Comparison of ENCODE assay signal across 9 mouse cellular contexts in the genomic region with DNA sequence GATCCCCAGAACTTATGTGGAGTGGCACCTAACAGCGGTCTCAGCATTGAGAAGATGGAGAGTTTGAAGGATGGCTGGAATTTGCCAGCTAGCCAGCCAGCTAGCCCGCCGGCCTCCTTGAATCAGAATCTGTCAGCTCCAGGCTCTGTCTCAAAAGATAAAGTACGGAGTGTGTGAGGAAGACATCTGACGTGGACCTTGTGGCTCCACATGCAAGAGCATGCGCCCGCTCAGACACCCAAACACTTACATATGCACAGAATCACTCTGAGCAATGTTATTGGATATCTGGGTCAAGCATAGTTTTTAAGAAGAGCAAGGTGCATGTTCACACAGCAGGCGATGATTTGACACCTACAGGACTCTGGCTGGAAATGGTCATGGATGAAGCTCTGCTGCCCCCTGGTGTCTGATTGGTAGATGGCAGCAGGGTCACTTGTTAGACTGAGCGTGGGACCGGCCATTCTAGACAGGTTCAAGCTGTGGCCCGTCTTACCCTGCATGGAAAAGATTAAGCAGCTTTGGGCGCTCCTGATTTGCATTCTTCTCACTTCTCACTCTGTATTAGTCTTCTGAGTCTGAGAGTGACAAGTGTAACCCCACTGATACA. TPM values are rescaled to one million over a fixed set of nuclear protein-coding genes. Genes with fewer than 3 reads are reported as not detected.
DNase-seq lines count a peak whose midpoint lies in the region; ATAC-seq and TF ChIP-seq lines count a peak whose summit lies in the region.
"Had no signal": no experiment of that assay in that cellular context is flagged by ENCODE, and none has a peak within 500 bp of the region (broad histone marks: within the 10 kb centered on the region; RNA-seq: fewer than 3 reads in every experiment).

No protein-coding gene starts in this region.

- no peaks in the 10 kb centered on the region for H3K9me3 ChIP-seq in ES-Bruce4 (replicated peaks; ENCODE audit: control insufficient read depth, insufficient read depth, low read length, poor library complexity, severe bottlenecking)
- no peaks in the 10 kb centered on the region for H3K9me3 ChIP-seq in forebrain, embryonic 13.5 days (replicated peaks)
- no peaks in the 10 kb centered on the region for H3K9me3 ChIP-seq in lung, embryonic 16.5 days (ENCODE audit: control insufficient read depth, low read length)
- H3K9me3 ChIP-seq: heart, embryonic 13.5 days had no signal

- intact Hi-C loops in heart, postnatal 36 days (cut with DNase I), result loop anchor here (1.0 kb wide), 3 partner anchors 43 to 167 kb away; no protein-coding TSS in a partner anchor

- no peak overlapping the region for H3K4me3 ChIP-seq in ES-Bruce4 (ENCODE audit: low read depth, low read length)
- no peak overlapping the region for H3K4me3 ChIP-seq in forebrain, embryonic 13.5 days
- no peak overlapping the region for H3K4me3 ChIP-seq in lung, embryonic 16.5 days (ENCODE audit: low read length)
- H3K4me3 ChIP-seq: heart, embryonic 13.5 days had no signal

- peaks cover 3% of the 10 kb centered on the region for H3K4me1 ChIP-seq in ES-Bruce4 (ENCODE audit: control insufficient read depth, insufficient read depth, low read length)
- peaks cover 7% of the 10 kb centered on the region; the same call in 1 of the 2 replicates for H3K4me1 ChIP-seq in forebrain, embryonic 13.5 days
- no peaks in the 10 kb centered on the region for H3K4me1 ChIP-seq in lung, embryonic 16.5 days (replicated peaks; ENCODE audit: control insufficient read depth, insufficient read depth, low read length)

- no peaks in the 10 kb centered on the region for H3K27me3 ChIP-seq in ES-Bruce4 (ENCODE audit: control insufficient read depth, insufficient read depth, low read length, poor library complexity, severe bottlenecking)
- no peaks in the 10 kb centered on the region for H3K27me3 ChIP-seq in forebrain, embryonic 13.5 days
- H3K27me3 ChIP-seq in lung, embryonic 16.5 days (ENCODE audit: control insufficient read depth, insufficient read depth, low read depth, low read length), result no peaks in the 10 kb centered on the region
- H3K27me3 ChIP-seq: heart, embryonic 13.5 days had no signal

- DNase-seq in c-Kit-positive CD71-positive TER-119-negative erythroid progenitor cells, embryonic 14.5 days (ENCODE audit: low read depth), result peak; percentile 30
- DNase-seq in heart, postnatal 36 days, result peak; percentile 89 to 92
- peak; percentile 75 to 94 for DNase-seq in layer of hippocampus, adult 18-20 months (ENCODE audit: low spot score in 2 of 2)
- peak; percentile 82 for DNase-seq in ovary, postnatal 36 days (ENCODE audit: low spot score)
- peak; percentile 90 for DNase-seq in thymus, postnatal 14 days

- TF ChIP-seq EP300 in ES-Bruce4 (IDR thresholded peaks at IDR 0.05; ENCODE audit: insufficient read depth, low read depth, low read length), result no peak

- no peak overlapping the region for H3K9ac ChIP-seq in ES-Bruce4 (ENCODE audit: low read depth, poor library complexity, severe bottlenecking)
- 0 out of 2 replicates have a peak overlapping the region, but pooled peaks have one; percentile 9 for H3K9ac ChIP-seq in forebrain, embryonic 13.5 days
- H3K9ac ChIP-seq in lung, embryonic 16.5 days (ENCODE audit: low read length), result no peak overlapping the region
- H3K9ac ChIP-seq: heart, embryonic 13.5 days had no signal

- no peak overlapping the region for H3K4me2 ChIP-seq in forebrain, embryonic 13.5 days
- no peak overlapping the region for H3K4me2 ChIP-seq in lung, embryonic 16.5 days (ENCODE audit: low read depth, low read length)
- H3K4me2 ChIP-seq: heart, embryonic 13.5 days had no signal

- no peak overlapping the region for H3K27ac ChIP-seq in ES-Bruce4 (ENCODE audit: insufficient read depth, low read length)
- H3K27ac ChIP-seq in forebrain, embryonic 13.5 days, result no peak overlapping the region
- H3K27ac ChIP-seq in lung, embryonic 16.5 days (ENCODE audit: low read length), result no peak overlapping the region
- H3K27ac ChIP-seq: heart, embryonic 13.5 days had no signal

- peak; percentile 83 for ATAC-seq in forebrain, embryonic 13.5 days
- ATAC-seq in lung, embryonic 16.5 days (ENCODE audit: low read depth), result peak; percentile 43; the same call in 1 of the 2 replicates

- no peaks in the 10 kb centered on the region for H3K36me3 ChIP-seq in ES-Bruce4 (ENCODE audit: control insufficient read depth, insufficient read depth, low read length, poor library complexity, severe bottlenecking)
- H3K36me3 ChIP-seq in forebrain, embryonic 13.5 days (ENCODE audit: poor library complexity, severe bottlenecking), result peaks cover 30% of the 10 kb centered on the region
- no peaks in the 10 kb centered on the region for H3K36me3 ChIP-seq in lung, embryonic 16.5 days (ENCODE audit: control insufficient read depth, insufficient read depth, low read length)

- TF ChIP-seq CTCF in ES-Bruce4 (IDR thresholded peaks at IDR 0.05; ENCODE audit: low read depth, low read length), result peak; percentile 93

- 47% methylated on average over 12 of the region's 12 CpGs for WGBS in forebrain, embryonic 13.5 days
- WGBS in lung, embryonic 16.5 days, result 28% methylated on average over 12 of the region's 12 CpGs

- TF ChIP-seq POLR2A in ES-Bruce4 (IDR thresholded peaks at IDR 0.05; ENCODE audit: insufficient read depth, low read length), result no peak

RNA-seq across cellular contexts. Expression of gene Fxyd2, which starts 11.0 kb away (rescaled TPM):
- polyA plus RNA-seq in ES-Bruce4 (2011; ENCODE audit: insufficient read depth, insufficient read length, low read depth, missing spikeins), result not detected in 2 replicates
- polyA plus RNA-seq in forebrain, embryonic 13.5 days (2015; fragmentation: Nextera tagmentation; extraction: Ambion mirVana), result 3.0 and 5.6 TPM in 2 replicates
- total RNA-seq in heart, postnatal 36 days (2021), result 1 to 10 TPM; 2.2 to 3.6 TPM
- total RNA-seq in layer of hippocampus, adult 18-20 months (2021), result 1 to 10 TPM; 7.8 to 8.0 TPM
- 2.3 and 2.5 TPM in 2 replicates for polyA plus RNA-seq in lung, embryonic 16.5 days (2015; fragmentation: Nextera tagmentation; extraction: Ambion mirVana)

RNA-seq across cellular contexts. Expression of gene Fxyd6, which starts 18.5 kb away (rescaled TPM):
- polyA plus RNA-seq in ES-Bruce4 (2011; ENCODE audit: insufficient read depth, insufficient read length, low read depth, missing spikeins), result 88.6 and 89.9 TPM in 2 replicates
- 291 and 322 TPM in 2 replicates for polyA plus RNA-seq in forebrain, embryonic 13.5 days (2015; fragmentation: Nextera tagmentation; extraction: Ambion mirVana)
- total RNA-seq in heart, postnatal 36 days (2021), result 10 to 100 TPM; 15.9 to 16.6 TPM
- 100 to 1,000 TPM in 1 of 2 experiments, 10 to 100 TPM in 1; 81.1 to 111 TPM for total RNA-seq in layer of hippocampus, adult 18-20 months (2021)
- 32.7 and 36.5 TPM in 2 replicates for polyA plus RNA-seq in lung, embryonic 16.5 days (2015; fragmentation: Nextera tagmentation; extraction: Ambion mirVana)

RNA-seq across cellular contexts. Expression of gene Dscaml1, which starts 37.9 kb away (rescaled TPM):
- polyA plus RNA-seq in ES-Bruce4 (2011; ENCODE audit: insufficient read depth, insufficient read length, low read depth, missing spikeins), result 3.8 and 4.0 TPM in 2 replicates
- 9.6 and 13.6 TPM in 2 replicates for polyA plus RNA-seq in forebrain, embryonic 13.5 days (2015; fragmentation: Nextera tagmentation; extraction: Ambion mirVana)
- not detected for total RNA-seq in heart, postnatal 36 days (2021)
- 10 to 100 TPM; 81.6 to 85.3 TPM for total RNA-seq in layer of hippocampus, adult 18-20 months (2021)
- polyA plus RNA-seq in lung, embryonic 16.5 days (2015; fragmentation: Nextera tagmentation; extraction: Ambion mirVana), result 0.18 and 0.24 TPM in 2 replicates

Comparison
In these comparisons a context has a peak if more than half of its experiments do, and no peak if none do; other contexts are left out.
1. DNase-seq: peak in every context shown above with its lines; median percentile 90 in heart, postnatal 36 days; 90 in thymus, postnatal 14 days; 84 in layer of hippocampus, adult 18-20 months; 82 in ovary, postnatal 36 days; 30 in c-Kit-positive CD71-positive TER-119-negative erythroid progenitor cells, embryonic 14.5 days.